Mouse (Mus musculus) layer of hippocampus, adult 9-10 months (tissue): ENCODE measurements at regions not wholly inside any gene's neighbourhood (a gene's known extent, or its start where the extent isn't known, plus 50 kb on each side); places are given as distances from the start of the nearest gene placed in this dataset.
"Not testable (repeated sequence)": the region's sequence is repeated elsewhere in the genome, so short reads cannot be mapped to it uniquely, and the experiment has no call there.

Source experiments
- DNase-seq: peaks from one replicate; pipeline ENCODE4 v3.0.0; 2022; ENCODE audit warnings: low spot score

DNA sequence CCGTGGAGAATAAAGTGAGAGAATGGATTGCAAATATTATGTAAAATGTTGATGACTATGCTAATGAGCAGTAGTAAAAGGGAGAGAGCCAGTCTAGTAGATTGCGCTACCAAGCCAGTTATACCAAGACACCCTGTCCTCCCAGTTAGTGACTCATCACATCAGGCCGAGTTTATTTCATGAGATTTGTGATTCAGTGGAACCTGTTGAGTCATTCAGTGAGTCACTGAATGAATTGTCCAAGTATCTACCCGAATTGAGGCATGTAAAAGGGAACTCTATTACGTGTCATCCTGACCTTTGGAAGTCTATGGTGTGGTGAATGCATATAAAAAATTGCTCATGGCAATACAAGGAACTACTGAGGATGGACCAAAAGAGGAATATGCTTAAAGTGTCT, 504.3 kb upstream of the Fam160b2 start:
- peak; percentile 7 for DNase-seq

DNA sequence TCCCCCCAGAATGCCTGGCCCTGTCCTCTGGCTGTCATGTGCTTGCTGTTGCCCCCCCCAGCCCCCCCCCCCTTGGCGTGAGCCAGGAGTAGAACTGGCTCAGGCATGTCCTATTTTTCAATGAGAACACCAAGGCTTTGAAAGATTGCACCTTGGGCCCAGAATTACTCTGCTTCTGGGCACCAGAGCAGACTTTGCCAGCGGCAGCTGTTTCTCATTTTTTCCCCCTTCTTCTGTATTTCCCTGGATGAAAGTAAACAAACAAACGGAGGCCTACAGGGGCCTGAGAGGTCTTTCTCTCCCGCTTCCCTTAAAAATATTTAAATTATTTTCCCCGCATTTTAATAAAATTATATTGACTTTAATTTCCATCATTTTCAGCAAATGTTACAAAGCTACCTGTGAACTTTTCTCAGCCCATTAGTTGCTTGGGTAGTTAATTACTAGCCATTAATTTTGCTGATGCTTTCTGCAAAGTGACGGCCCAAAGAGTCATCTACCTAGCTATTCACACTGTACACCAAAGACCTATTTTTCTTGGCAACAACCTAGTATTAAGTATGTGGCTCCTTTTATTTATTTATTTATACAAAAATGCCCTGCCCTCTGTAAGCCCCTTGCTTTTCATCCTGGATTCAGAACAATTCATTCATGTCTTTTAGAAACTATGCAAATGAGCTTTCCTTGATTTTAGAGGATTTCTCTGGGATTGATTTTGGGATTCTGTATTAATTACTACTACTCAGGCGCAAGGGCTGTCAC, 496.2 kb upstream of the Fam160b2 start:
- DNase-seq = no peak

DNA sequence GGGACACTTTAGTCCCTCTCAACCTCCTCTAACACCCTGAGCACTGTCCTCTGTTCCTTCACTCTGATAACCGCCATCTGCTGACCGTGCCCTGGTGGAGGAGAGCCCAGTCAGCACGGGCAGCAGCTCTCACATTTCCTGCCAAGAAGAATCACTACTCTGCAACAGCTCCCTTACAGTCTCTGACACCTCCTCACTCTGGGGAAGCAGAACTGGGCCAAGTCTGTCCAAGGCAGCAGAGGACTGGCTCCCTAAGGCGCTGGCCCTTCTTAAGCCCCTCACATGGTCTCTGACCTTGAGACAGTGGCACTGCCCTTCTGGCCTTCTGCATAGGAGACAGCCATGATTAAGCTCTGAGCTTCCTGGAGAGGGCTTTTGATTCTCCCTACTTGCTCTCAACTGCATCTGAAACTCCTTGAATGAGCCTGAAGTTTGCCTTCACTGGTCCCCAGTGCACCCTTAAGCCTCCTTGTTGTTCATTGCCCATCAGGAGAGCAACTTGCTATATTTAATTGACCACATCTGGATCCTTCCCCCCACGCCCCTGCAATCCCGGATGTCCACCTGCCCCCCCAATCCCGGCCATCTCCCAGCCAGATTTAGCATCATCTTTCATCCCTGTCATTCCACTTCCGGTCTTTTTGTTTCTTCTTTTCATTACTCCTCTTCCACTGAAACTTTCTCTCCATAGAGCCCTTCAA, 493.1 kb upstream of the Fam160b2 start:
- DNase-seq = no peak

DNA sequence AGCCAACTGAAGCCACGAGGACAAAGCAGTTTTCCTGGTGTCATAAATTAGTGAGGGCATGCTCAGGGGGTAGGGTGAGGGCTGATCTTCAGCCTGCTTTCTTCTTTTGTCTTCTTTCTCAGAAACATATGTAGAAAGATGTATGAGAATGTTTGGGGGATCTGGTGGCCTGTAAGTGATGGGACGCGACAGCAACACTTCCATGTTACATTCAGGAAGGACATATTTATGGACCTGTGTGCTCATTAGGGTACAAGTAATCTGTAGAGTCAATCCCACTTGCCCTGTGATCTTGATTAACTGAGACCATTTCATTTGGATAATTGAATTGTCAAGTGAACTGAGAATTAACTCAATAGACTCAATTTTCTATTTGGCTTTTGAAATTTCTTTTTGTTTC, 486.1 kb upstream of the Fam160b2 start:
- no peak for DNase-seq

DNA sequence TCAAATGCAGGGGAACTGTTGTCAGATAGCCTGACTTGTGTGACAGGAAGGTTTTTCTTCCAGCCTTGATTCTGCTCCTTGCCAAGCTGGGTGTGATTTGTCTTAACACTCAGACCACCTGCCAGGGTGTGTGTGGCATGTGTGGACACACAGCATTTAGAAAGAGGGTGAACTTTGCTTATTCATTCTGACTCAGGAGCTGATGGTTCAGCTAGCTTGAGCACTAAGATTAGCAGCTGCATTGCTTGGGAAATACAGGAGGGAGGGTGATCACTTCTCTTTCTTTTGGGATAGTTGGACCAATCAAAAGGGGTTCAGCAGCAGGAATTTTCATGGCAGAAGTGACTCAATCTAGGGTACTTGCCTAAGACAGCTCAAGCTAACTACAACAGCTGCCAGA, 482.7 kb upstream of the Fam160b2 start:
- DNase-seq = no peak

DNA sequence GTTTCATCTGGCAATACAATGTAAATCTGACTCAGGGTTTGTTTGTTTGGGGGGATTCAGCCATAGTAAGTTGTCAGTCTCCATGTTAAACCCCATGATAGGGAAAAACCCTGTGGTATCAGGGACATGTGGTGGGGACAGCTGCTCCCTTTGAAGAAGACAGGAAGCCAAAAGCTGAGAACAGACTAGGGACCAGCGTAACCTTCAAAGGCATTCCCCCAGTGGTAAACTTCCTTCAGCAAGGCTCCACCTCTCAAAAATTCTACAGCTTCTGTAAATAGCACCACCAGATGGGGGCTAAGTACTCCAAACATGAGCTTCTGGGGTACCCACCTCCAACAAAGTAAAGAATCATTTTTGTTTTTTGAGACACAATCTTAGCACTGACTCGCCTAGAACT, 476.0 kb upstream of the Fam160b2 start:
- no peak for DNase-seq

DNA sequence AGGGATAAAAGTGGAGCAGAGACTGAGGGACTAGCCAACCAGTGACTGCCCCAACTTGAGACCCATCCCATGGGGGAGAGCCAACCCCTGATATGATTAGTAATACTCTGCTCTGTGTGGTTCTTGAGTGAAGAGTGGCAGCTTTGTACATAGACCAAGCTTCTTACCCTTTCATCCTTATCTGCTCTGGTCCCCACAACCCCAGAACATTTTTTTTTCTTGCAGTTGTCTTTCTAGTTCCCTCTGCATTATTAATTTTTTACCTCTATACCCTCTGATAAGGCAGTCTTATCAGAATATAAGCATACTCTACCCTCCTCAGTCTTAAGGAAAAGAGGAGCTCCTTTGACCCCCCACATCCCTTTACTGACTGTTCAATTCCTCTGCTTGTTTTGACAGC, 474.4 kb upstream of the Fam160b2 start:
- DNase-seq = no peak

DNA sequence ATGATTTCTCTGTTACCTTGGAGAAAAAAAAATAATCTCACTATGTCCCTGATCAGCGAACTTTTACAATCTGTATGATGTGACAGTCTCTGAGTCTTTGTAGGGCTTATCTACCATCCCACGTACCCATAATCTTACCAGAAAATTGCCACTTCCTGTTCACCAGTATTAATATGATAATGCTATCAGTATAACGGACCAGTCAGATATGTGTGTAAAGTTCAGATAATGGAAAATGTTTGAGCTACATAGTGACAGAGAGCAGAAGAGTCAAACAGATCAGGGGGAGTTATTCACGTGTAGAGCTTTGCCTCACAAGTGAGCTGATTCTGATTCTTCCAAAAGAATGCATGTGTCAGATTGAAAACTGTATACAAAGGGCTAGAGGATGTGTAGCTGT, 466.0 kb upstream of the Fam160b2 start:
- no peak for DNase-seq

DNA sequence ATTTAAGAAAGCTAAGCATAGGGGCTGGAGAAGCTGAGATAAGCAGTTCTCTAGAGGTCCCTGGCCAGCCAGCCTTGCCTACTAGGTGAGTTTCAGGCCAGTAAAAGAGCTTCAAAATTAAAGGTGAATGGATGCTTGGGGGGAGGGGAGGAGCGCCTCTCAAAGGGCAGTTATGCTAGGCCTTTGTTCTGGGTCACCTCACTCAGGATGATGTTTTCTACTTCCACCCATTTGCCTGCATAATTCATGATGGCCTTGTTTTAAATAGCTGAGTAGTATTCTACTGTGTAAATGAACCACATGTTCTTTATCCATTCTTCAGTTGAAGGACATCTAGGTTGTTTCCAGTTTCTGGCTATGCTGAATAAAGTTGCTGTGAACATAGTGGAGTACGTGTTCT, 457.0 kb upstream of the Fam160b2 start:
- no peak for DNase-seq

DNA sequence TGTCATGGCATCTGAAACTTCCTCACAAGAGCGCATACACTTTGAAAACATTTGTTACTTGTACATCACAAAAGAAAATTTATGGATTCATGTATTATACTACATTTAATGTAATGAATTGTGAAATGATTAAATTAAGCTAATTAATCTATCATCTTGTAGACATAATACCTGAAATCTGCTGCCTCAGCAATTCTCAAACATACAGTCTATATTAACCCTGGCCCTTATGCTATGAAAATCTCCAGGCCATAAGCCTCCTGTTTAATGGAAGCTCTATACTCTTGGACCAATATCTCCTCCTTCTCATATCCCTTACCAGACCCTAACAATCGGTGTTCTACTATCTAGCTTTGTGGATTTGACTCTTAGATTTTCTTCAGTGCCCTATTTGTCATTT, 455.8 kb upstream of the Fam160b2 start:
- DNase-seq = no peak

DNA sequence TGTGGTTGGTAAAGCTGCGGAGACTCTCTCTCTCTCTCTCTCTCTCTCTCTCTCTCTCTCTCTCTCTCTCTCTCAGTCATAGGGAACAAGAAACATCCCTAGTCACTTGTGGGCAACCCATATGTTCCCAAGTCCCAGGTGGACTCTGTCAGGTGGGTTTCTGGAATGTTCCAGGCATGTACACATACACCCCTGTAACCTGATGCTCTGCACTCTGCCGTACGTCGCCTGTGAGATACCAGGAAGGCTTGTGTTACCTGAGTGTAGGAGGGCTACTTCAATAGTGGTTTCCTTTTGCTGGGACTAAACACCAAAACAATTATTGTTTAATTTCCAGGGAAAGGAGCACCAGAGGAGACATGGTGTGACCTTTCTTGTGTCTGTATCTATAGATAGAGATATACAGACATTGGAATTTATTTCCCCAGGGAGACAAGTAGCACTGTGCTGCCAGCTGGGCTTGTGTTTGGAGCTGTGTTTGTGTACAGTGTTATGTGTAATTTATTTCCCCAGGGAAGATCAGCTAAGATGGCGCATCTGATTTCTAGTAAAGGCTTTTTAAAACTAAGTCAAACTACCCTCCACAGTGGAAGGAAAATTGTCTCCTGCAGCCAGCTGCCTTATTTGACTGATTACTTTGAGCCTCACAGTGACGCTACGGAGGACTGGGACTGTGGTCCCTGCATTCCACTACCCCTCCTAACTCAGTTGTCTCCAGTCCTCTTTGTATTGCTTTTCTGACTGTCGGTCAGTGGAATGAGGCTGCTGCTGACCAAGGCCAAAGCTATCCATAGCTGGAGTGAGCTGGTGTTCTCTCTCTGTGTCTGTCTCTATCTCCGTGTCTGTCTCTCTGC, 454.4 kb upstream of the Fam160b2 start:
- no peak for DNase-seq

DNA sequence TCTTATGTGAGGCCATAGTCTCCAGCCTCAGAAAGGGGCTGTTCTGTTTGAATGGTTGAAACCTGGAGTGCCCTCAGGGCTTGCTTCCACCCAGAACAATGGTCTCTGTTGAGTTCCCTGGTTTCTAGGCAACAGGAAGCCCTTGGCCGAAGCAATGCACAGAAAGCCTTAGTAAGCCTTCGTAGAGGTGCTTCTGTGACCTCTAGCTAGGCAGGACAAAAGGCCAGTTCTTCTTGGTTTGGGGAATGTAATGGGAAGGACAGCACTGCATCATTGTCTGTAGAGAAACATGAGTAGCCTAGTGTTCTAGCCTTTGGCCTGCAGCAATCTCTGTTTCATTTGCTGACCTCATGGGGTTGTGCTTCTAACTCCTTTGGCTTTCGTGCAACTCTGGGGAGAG, 447.5 kb upstream of the Fam160b2 start:
- DNase-seq = peak; percentile 24

DNA sequence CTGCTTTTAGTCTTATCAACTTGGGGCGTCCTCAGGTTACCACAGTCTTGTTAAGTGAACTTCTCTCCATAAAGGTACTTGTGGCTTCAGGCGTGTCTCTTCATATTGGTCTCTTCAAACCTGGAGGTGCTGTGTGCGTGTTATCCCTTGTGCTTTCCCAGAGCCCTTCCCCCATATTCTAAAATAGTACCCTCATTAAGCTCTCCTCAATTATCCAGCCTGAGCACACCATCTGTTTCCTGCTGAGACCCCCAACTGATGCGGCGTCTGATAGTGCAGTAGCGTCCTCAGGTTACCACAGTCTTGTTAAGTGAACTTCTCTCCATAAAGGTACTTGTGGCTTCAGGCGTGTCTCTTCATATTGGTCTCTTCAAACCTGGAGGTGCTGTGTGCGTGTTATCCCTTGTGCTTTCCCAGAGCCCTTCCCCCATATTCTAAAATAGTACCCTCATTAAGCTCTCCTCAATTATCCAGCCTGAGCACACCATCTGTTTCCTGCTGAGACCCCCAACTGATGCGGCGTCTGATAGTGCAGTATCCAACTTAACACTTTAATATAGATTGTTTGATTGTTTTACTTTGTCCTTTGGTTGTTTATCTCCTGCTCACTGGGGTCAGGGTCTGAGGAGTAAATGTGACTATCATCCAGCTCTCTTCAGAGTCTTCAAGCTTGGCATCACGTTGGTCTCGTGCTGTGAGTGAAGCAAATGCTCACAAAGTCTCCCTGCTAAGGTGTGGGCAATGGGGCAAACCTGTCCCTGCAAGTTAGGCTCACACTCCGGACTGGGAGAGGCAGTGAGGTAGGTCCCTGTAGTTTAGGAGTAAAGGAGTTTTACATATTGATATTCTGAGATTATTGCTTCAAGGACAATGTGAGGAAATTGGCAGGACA, 444.5 kb upstream of the Fam160b2 start:
- DNase-seq = not testable (repeated sequence)

DNA sequence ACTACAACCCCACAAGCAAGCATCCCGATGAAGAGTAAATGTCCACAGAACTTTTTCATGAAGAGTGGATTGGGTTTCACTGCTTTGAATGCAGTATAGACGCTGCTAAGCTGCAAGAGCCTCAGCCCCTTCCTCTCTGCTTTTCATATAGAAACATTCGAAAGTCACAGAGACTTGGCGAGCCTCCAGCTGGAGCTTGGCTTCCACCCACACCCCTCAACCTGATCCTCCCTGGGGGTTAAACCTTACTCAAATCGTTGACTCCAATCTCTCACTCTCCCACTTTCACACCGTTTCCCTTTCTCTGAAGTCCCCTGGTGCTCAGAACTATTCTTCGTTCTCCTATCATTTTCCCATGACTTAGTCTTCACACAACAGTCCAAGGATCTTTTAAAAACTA, 437.0 kb upstream of the Fam160b2 start:
- DNase-seq = no peak

DNA sequence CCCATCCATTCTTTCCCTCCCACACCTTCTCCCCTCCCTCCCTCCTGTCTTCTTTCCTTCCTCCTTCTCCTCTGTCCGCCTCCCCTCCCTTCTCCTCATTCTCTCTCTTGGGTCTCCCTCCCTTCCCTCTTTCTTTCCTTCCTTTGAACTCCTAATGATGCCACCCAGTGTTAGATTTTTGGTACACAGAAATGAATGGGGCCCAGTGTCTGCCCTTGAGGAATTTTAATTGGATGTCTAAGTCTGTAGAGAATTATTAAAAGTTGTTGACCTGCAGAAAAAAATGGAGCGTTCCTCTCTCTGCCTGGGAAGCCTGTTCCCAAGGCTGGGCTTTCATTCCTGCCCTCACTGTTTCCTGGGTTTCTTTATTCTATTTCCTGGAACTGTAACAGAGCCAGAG, 434.0 kb upstream of the Fam160b2 start:
- no peak for DNase-seq

DNA sequence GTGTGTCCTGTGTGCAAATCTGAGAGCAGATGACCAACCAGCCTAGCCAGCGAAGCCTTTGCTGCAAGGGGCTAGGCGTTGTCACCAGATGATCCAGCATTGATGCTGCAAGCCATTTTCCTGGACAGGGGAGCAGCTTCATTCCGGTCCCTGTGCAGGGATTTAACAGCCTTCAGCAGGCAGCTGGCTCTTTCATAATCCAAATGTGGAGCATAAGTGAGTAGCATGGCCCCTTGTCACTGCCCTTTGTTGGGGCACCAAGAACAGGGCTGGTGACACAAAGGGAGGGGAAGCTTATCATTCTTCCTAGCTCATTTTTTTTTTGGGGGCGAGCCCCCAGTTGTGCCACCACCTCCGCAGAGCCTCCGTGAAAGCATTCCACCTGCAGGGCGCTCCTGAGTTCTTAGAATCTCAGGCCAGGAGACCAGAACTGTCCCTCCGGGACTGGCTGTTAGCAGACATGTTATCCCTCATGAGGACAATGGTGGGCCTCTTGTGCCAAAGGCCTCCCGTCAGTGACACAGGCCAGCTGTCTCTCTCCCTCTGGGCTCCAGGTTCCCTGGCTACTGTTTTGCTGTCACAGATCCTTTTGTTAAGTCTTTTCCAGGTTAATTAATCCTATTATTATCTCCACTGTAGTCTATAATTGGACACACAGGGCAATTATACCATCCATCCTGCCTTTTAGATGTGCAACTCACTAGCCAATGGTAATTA, 430.7 kb upstream of the Fam160b2 start:
- DNase-seq = no peak
